Mouse (Mus musculus): ENCODE results near the gene Nkapl. TPM values are rescaled to one million over a fixed set of nuclear protein-coding genes. Genes with fewer than 3 reads are reported as not detected.

The Nkapl gene
- polyA plus RNA-seq, 2 experiments: 0.69 to 2.4 TPM

GRCm38 (mm10) chr13:21453042-21453441, 15.3 kb downstream of the Nkapl start:
- peak overlapping the region; percentile 72; the same call in 1 of the 2 replicates for H3K27ac ChIP-seq (replicated peaks; ENCODE audit: low read depth, low read length)

DNA sequence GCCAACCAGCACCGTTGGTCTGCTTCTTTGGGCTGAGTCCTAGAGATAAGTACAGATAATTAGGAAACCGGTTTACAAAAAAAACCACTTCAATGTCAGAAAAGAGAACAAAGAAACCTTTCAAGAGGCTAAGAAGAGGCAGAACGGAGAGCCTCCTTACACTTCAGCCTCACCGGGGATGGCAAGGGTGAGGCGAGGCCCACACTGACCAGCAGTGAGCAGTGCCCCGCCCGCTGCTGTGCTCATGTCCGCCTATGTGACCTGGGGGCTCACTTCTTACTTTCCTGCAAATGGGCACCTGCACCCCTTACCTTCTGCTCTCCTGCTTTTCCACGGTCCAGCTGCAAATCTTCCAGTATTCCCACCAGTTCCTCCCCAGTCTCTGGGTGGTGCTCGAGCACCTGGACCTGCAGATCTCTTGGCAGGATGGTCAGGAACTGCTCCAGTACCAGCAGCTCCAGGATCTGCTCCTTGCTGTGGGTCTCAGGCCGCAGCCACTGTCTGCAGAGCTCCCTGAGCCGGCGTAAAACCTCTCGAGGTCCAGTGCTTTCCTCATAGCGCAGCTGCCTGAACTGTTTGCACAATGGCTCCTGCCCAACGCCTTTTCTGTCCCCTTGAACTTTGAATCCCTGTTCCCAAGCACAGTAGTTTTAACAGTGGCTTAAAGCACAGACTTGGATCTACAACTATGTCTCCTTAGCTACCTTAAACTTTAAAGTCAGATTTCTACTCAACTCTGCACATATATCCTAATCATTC, 20.3 kb downstream of the Nkapl start:
- peaks cover 70% of the 10 kb centered on the region for H3K36me3 ChIP-seq (ENCODE audit: control insufficient read depth, insufficient read depth, low read length)
- no peak for TF ChIP-seq POLR2A (IDR thresholded peaks at IDR 0.05; ENCODE audit: borderline replicate concordance, extremely low read depth, insufficient read depth, insufficient read length)
- no peak overlapping the region for H3K4me2 ChIP-seq (replicated peaks; ENCODE audit: low read depth, low read length, severe bottlenecking)
- no peaks in the 10 kb centered on the region for H3K27me3 ChIP-seq (ENCODE audit: control insufficient read depth, insufficient read depth, low read length)
- 87% methylated on average over 16 of the region's 16 CpGs for WGBS
- H3K27ac ChIP-seq (replicated peaks; ENCODE audit: low read depth, low read length): no peak overlapping the region
- ATAC-seq (ENCODE audit: low FRiP score, low read depth): no peak
- DNase-seq (ENCODE audit: low spot score): no peak
- H3K4me3 ChIP-seq (replicated peaks; ENCODE audit: low read length): no peak overlapping the region
- no peaks in the 10 kb centered on the region for H3K9me3 ChIP-seq (ENCODE audit: control insufficient read depth, low read length)
- peaks cover 8% of the 10 kb centered on the region for H3K4me1 ChIP-seq (ENCODE audit: control insufficient read depth, insufficient read depth, low read length)
- no peak overlapping the region for H3K9ac ChIP-seq (ENCODE audit: low read depth, low read length, severe bottlenecking)

More at GRCm38 (mm10) chr13:21453042-21453441, 15.3 kb downstream of the Nkapl start:
- Histone ChIP-seq H3K27me3 (ENCODE audit: control insufficient read depth, insufficient read depth, low read length) (no peaks in the 10 kb centered on the region; the same call in 1 of the 2 replicates), H3K4me1 (ENCODE audit: control insufficient read depth, insufficient read depth, low read length) (peaks cover 8% of the 10 kb centered on the region), H3K4me2 (replicated peaks; ENCODE audit: low read depth, low read length, severe bottlenecking) (peak overlapping the region; percentile 77), H3K4me3 (replicated peaks; ENCODE audit: low read length) (peak overlapping the region; percentile 79), H3K9me3 (ENCODE audit: control insufficient read depth, low read length) (no peaks in the 10 kb centered on the region), H3K9ac (ENCODE audit: low read depth, low read length, severe bottlenecking) (peak overlapping the region; percentile 77), H3K36me3 (ENCODE audit: control insufficient read depth, insufficient read depth, low read length) (peaks cover 23% of the 10 kb centered on the region)
- no peak for ATAC-seq (ENCODE audit: low FRiP score, low read depth)
- no peak for TF ChIP-seq POLR2A (IDR thresholded peaks at IDR 0.05; ENCODE audit: borderline replicate concordance, extremely low read depth, insufficient read depth, insufficient read length)
- no peak for DNase-seq (ENCODE audit: low spot score)
- 3% methylated on average over 13 of the region's 13 CpGs for WGBS

GRCm38 (mm10) chr13:21446796-21447195, 21.5 kb downstream of the Nkapl start:
- 85% methylated on average over 9 of the region's 9 CpGs for WGBS
- no peak for ATAC-seq (ENCODE audit: low FRiP score, low read depth)

GRCm38 (mm10) chr13:21441207-21441572, 27.1 kb downstream of the Nkapl start:
- ATAC-seq (ENCODE audit: low FRiP score, low read depth): no peak
- Histone ChIP-seq H3K27ac (replicated peaks; ENCODE audit: low read depth, low read length) (peak overlapping the region; percentile 68; the same call in 1 of the 2 replicates), H3K4me2 (replicated peaks; ENCODE audit: low read depth, low read length, severe bottlenecking) (peak overlapping the region; percentile 84), H3K9ac (ENCODE audit: low read depth, low read length, severe bottlenecking) (peak overlapping the region; percentile 72), H3K36me3 (ENCODE audit: control insufficient read depth, insufficient read depth, low read length) (peaks cover 36% of the 10 kb centered on the region), H3K9me3 (ENCODE audit: control insufficient read depth, low read length) (no peaks in the 10 kb centered on the region), H3K27me3 (ENCODE audit: control insufficient read depth, insufficient read depth, low read length) (no peaks in the 10 kb centered on the region), H3K4me3 (replicated peaks; ENCODE audit: low read length) (peak overlapping the region; percentile 60), H3K4me1 (ENCODE audit: control insufficient read depth, insufficient read depth, low read length) (no peaks in the 10 kb centered on the region)
- TF ChIP-seq POLR2A (IDR thresholded peaks at IDR 0.05; ENCODE audit: borderline replicate concordance, extremely low read depth, insufficient read depth, insufficient read length): no peak
- DNase-seq (ENCODE audit: low spot score): no peak
- WGBS: 15% methylated on average over 10 of the region's 10 CpGs

More at GRCm38 (mm10) chr13:21446796-21447195, 21.5 kb downstream of the Nkapl start:
- H3K36me3 ChIP-seq (ENCODE audit: control insufficient read depth, insufficient read depth, low read length): peaks cover 75% of the 10 kb centered on the region
- no peak for TF ChIP-seq POLR2A (IDR thresholded peaks at IDR 0.05; ENCODE audit: borderline replicate concordance, extremely low read depth, insufficient read depth, insufficient read length)
- no peak overlapping the region for H3K4me2 ChIP-seq (replicated peaks; ENCODE audit: low read depth, low read length, severe bottlenecking)
- no peak overlapping the region for H3K9ac ChIP-seq (ENCODE audit: low read depth, low read length, severe bottlenecking)
- DNase-seq (ENCODE audit: low spot score): no peak
- no peak overlapping the region for H3K27ac ChIP-seq (replicated peaks; ENCODE audit: low read depth, low read length)
- H3K9me3 ChIP-seq (ENCODE audit: control insufficient read depth, low read length): no peaks in the 10 kb centered on the region
- no peaks in the 10 kb centered on the region for H3K27me3 ChIP-seq (ENCODE audit: control insufficient read depth, insufficient read depth, low read length)
- no peaks in the 10 kb centered on the region for H3K4me1 ChIP-seq (ENCODE audit: control insufficient read depth, insufficient read depth, low read length)
- no peak overlapping the region for H3K4me3 ChIP-seq (replicated peaks; ENCODE audit: low read length)

DNA sequence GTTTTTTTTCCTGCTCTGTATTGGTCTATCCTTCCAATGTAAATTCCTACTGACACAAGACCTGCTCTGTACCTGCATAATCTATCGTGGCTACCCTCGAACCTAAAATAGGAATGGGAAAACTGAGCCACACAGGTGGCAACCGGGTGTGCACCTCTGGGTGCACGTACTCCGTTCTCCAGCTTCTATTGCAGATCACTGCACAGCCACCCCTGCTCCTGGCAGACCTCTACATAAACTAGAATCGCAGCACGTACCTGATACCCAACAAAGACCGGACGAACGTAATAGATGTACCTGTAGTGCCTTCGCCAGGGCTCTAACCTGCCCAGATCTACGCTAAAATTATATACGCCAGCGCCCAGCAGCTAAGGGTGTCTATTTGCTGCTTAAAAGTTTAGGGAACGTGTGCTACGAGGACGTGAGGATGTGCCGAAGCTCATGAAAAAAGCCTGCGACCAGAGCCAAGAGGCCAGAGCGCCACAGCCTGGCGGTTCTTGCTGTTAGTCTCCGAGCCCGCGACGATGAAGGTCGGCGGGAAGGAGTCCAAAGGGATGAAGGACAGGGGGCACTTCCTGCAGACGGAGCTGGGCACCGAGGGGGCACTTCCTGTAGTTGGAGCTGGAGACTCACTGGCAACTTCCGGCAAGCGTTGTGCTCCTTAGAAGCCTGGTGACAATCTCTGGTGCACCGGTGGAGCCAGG, 27.7 kb downstream of the Nkapl start, which contains the start of gene Pgbd1:
TSS of gene Pgbd1 (minus strand) at position 556 of the 704 bp plus-strand sequence.
- peak within 1 kb of the TSS; percentile 68 for H3K27ac ChIP-seq (replicated peaks; ENCODE audit: low read depth, low read length)
- no peaks in the 10 kb centered on the region for H3K4me1 ChIP-seq (ENCODE audit: control insufficient read depth, insufficient read depth, low read length)
- DNase-seq (ENCODE audit: low spot score): peak; percentile 74
- peak within 1 kb of the TSS; percentile 84 for H3K4me2 ChIP-seq (replicated peaks; ENCODE audit: low read depth, low read length, severe bottlenecking)
- peak; percentile 87 for ATAC-seq (ENCODE audit: low FRiP score, low read depth)
- H3K27me3 ChIP-seq (ENCODE audit: control insufficient read depth, insufficient read depth, low read length): no peaks in the 10 kb centered on the region
- 0 out of 2 replicates have a peak, but pooled peaks have one; percentile 9 for TF ChIP-seq POLR2A (IDR thresholded peaks at IDR 0.05; ENCODE audit: borderline replicate concordance, extremely low read depth, insufficient read depth, insufficient read length)
- WGBS: 1% methylated on average over 32 of the region's 32 CpGs
- H3K36me3 ChIP-seq (ENCODE audit: control insufficient read depth, insufficient read depth, low read length): peaks cover 31% of the 10 kb centered on the region
- no peaks in the 10 kb centered on the region for H3K9me3 ChIP-seq (ENCODE audit: control insufficient read depth, low read length)
- H3K4me3 ChIP-seq (replicated peaks; ENCODE audit: low read length): peak within 1 kb of the TSS; percentile 60
- peak within 1 kb of the TSS; percentile 72 for H3K9ac ChIP-seq (ENCODE audit: low read depth, low read length, severe bottlenecking)
